Mouse (Mus musculus): ENCODE data around the gene Gtpbp2.

Gtpbp2 gene

DNA sequence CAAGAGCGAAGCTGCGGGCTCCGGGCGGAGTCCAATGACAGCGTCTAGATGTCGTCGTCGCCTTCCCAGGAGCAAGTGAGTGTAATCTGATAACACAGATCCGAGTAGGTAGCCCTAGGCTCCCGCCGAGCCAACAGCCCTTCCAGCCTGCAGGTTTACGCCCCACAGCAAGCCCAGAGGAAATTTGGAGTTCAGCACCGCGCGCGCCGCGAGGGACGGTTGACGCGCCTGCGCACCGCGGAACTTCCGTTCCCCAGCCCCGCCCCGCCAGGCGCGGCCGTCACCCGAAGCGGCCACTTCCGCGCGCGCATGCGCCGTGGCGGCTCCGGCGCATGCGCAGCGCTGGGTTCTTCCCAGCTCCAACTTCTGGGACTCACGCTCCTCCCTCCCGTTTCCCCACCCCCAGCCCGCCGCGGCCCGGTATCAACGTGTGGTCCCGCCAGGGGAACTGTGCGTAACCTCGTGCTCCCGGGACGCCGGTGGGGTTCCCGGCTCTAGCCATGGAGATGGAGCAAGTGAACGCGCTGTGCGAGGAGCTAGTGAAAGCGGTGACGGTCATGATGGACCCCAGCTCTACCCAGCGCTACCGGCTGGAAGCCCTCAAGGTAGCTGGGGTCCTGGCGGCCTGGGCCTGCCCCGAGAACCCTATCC, 41.7 kb downstream of the Gtpbp2 start, which contains the start of the genes Polh and Xpo5:
TSS of gene Polh (minus strand) at position 225 of the 651 bp plus-strand sequence.
TSS of gene Xpo5 (plus strand) at position 362 of the 651 bp plus-strand sequence.
- intact Hi-C loops (cut with DNase I): loop anchor here (5.0 kb wide), 1 partner anchor 45 kb away; the partner anchor contains the start of genes Polr1c and Yipf3

DNA sequence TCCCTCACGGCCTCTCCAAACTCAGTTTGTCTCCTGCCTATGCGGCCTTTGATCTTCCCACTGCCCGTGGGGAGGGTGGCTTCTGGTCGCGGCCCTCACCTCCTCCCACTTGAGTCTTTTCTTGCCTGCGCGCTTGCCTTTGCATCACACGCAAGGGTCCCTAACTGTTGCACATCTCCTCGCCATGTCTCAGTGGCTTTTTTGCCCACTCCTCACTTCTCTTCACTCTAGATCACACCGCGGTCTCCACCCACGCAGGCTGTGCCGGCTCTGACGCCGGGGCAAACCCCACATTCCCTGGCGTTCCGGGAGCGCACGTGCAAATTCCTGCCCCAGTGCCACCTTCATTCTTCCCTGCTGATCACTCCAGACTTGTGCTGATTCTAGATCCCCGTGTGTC, 42.2 kb downstream of the Gtpbp2 start:
- intact Hi-C loops (cut with DNase I): loop anchor here (5.0 kb wide), 1 partner anchor 44 kb away; the partner anchor contains the start of genes Polr1c and Yipf3

DNA sequence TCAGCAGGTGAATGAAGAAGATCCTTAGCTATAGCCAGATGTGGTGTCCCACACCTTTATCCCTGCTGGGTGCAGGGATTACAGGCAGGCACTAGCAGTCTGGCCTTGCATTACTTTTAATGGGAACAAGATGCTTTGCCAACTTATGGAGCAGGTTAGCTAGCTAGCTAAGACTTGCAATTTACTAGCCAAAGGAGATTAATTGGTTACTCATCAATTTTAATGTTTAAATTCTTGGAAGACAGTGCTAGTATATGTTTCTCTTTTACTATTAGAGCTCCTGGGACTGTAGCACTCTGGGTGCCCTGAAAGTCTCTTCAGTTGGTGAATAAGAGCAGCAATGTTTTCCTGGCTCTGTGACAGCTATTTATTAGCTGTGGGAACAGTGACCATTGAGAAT, 45.8 kb downstream of the Gtpbp2 start:
- intact Hi-C loops (cut with DNase I): no loop called here

DNA sequence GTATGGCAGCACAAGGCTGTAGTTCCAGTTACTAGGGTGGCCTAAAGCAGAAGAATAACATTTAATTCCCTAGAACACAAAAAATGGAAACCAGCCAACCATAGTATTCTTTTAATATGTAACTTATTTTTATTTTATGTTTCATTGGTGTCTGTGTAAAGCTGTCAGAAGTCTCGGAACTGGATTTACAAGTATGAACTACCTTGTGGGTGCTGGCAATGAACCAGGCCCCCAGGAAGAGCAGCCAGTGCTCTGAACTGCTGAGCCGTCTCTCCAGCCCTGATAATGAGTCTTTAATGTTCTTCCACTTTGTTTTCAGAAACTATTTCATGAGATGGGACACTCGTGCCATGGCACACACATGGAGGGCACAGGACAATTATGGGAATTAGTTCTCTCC, 49.7 kb downstream of the Gtpbp2 start:
- intact Hi-C loops (cut with DNase I): no loop called here

All from adrenal gland (tissue).